Mouse (Mus musculus) erythroblast, embryonic 14.5 days (primary cell): Measurements from ENCODE around the gene Taf8. TPM values are rescaled to one million over a fixed set of nuclear protein-coding genes. Genes with fewer than 3 reads are reported as not detected.

Experiments
- H3K27me3 ChIP-seq: 2 replicates; pipeline ENCODE4 v1.6.1; 2012; ENCODE audit warnings: inconsistent platforms; ENCODE audit not compliant: control insufficient read depth
- H3K36me3 ChIP-seq: 2 replicates; pipeline ENCODE4 v1.6.1; 2012; ENCODE audit warnings: mild to moderate bottlenecking, inconsistent platforms; ENCODE audit not compliant: control insufficient read depth
- H3K4me1 ChIP-seq: 2 replicates; pipeline ENCODE4 v1.6.1; 2012; ENCODE audit warnings: inconsistent platforms; ENCODE audit not compliant: control insufficient read depth
- H3K4me3 ChIP-seq: replicated peaks from 2 replicates; pipeline ENCODE3; 2012; ENCODE audit warnings: moderate library complexity, mild to moderate bottlenecking, inconsistent platforms
- H3K9me3 ChIP-seq: 2 replicates; pipeline ENCODE4 v1.6.1; 2012; ENCODE audit warnings: low read length, inconsistent platforms, mixed read lengths; ENCODE audit not compliant: control insufficient read depth
- GATA1 ChIP-seq: IDR thresholded peaks from 2 replicates; pipeline ENCODE4 v1.6.1; 2012; ENCODE audit warnings: low read length, inconsistent platforms, mixed read lengths
- TAL1 ChIP-seq: IDR thresholded peaks from 3 replicates; pipeline ENCODE4 v1.6.1; 2012; ENCODE audit warnings: low read length, inconsistent platforms, mixed read lengths
- polyA plus RNA-seq: library from polyadenylated mRNA; stranded (reverse); fragments of >175 nt; gene quantifications from 2 replicates; pipeline ENCODE4 v1.2.3, GENCODE M21; 2012

Gene Taf8
- polyA plus RNA-seq, 1 experiment, result 4.3 TPM

DNA sequence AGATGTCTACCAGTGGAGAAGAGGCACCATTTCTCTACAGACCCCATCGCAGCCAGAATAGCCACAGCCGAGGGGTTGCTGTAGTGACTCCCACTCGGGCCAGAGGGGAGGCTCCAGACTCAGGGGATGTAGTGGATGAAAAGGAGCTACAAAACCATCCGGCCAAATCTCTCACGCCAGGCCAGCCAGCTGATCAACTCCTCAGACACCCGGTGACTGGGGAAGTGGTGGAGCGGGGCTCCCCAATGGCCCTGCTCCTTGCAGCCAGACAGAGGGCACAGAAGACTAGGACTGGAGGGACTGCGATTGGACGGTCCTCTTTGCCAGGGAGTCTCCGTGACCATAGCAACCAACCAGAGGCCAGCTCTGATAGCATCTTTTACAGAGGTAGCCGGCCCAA lies 34.4 kb downstream of the Taf8 start:
- Histone ChIP-seq H3K9me3 (no peaks in the 10 kb centered on the region), H3K4me3 (no peak overlapping the region), H3K4me1 (peaks cover 10% of the 10 kb centered on the region), H3K27me3 (peaks cover 46% of the 10 kb centered on the region), H3K36me3 (no peaks in the 10 kb centered on the region)
- TF ChIP-seq TAL1 (no peak), GATA1 (no peak)

DNA sequence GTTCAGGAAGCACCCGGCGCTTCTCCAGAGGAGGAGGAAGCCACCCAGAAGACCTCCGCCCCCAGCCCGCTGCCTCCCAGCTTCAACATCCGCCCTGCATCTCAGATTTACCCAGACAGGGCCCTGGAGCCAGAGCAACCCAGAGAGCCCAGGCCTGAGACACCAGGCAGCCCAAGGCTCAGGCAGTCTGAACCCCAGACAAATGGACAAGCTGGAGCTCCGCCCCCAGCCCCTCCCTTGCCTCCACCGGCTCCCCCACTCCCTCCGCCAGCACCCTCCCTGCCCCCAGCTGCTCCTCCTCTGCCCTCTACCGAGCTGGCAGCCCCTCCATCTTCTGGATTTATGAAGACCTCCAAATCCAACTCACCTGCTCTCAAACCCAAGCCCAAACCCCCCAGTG lies 35.8 kb downstream of the Taf8 start:
- no peak for TF ChIP-seq GATA1
- no peak for TF ChIP-seq TAL1

DNA sequence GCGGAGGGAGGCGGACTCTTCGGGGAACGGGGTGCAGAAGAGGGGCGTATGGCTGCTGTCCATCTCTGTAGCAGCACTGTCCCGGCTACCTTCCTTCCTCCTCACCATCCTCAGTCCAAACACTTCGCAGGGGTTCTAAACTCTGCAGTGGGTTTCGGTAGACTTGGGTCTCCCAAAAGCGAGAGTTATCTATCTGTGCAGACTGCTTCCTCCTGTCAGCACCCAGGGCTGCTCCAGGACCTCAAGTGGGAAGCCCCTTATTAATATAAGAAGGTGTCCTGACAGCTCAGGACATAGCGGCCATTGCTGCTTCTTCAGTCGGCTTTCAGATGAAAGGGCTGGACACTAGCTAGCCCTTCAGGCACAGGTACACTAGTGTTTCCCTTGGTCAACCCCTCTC lies 37.1 kb downstream of the Taf8 start:
- Histone ChIP-seq H3K36me3 (no peaks in the 10 kb centered on the region), H3K4me3 (no peak overlapping the region), H3K27me3 (peaks cover 33% of the 10 kb centered on the region), H3K4me1 (peaks cover 13% of the 10 kb centered on the region), H3K9me3 (no peaks in the 10 kb centered on the region)
- TF ChIP-seq TAL1 (no peak), GATA1 (no peak)

More for the DNA sequence above, 35.8 kb downstream of the Taf8 start:
- Histone ChIP-seq H3K9me3 (no peaks in the 10 kb centered on the region), H3K4me1 (peaks cover 13% of the 10 kb centered on the region), H3K4me3 (no peak overlapping the region), H3K27me3 (peaks cover 40% of the 10 kb centered on the region), H3K36me3 (no peaks in the 10 kb centered on the region)

DNA sequence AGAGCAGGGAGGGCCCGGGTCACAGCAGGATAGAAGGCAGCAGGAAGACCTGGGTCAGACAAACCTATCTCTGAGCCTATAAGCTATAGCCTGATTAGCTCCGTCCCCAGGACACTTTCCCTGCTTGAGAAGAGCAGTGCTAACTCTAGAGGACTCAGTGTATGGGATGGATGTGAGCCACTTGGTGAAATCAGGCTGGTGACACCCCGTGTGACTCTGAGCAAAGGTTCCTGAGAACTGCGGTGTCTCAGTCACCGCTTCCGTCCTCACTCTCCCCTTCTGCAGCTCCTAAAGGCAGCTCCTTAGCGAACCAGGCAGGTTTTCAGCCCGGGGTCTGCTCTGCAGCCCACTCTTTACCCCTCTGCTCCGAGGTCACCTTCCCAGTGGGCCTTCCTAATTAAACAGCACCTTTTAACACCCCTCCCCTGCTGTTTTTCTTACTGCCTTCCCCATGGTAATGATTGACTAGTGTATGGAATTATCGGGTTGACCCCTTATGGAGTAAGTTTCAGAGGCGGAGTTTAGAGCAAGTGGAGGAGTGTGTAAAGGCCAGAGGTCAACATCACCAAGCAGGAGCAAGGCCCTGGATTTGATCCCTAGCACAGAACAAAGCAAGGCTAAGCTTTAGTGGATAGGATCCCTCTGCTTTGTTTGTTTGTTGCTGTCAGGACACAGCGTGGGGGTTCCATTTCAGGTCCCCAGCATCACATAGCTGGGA lies 37.7 kb downstream of the Taf8 start:
- Histone ChIP-seq H3K9me3 (no peaks in the 10 kb centered on the region), H3K27me3 (peaks cover 29% of the 10 kb centered on the region), H3K4me1 (peaks cover 13% of the 10 kb centered on the region), H3K36me3 (no peaks in the 10 kb centered on the region), H3K4me3 (no peak overlapping the region)
- no peak for TF ChIP-seq GATA1
- no peak for TF ChIP-seq TAL1

DNA sequence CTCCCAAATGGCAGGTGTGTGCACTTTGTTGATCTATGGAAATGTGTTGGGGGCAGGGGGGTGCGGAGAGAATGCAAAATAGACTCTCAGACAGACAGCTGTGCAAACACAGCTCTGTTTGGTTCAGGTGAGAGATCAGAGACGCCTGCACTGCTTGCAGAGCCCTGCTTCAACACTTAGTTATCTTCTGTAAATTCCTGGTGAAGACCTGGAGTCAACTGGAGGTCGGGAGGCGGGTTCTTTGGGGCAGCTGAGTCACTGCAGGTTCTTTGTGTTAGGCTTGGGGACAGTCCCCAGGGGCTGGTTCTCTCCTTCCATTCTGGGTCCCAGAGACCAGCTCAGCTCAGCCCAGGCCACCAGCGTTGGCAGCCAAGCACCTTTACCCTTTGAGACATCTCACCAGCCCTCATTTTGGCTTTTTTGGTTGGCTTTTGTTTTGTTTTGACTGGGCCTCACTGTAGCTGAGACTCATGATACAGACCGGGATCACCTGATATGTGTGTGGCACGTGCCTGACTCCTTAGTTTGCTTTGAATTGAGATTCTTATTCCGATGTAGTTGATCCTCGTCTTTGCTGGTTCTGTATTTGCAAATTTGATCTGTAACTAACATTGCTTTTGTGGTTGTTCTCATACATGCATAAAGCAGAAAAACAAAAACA lies 39.2 kb downstream of the Taf8 start:
- Histone ChIP-seq H3K9me3 (no peaks in the 10 kb centered on the region), H3K4me1 (peaks cover 7% of the 10 kb centered on the region; the same call in 1 of the 2 replicates), H3K4me3 (no peak overlapping the region), H3K36me3 (no peaks in the 10 kb centered on the region), H3K27me3 (peaks cover 14% of the 10 kb centered on the region)
- no peak for TF ChIP-seq GATA1

DNA sequence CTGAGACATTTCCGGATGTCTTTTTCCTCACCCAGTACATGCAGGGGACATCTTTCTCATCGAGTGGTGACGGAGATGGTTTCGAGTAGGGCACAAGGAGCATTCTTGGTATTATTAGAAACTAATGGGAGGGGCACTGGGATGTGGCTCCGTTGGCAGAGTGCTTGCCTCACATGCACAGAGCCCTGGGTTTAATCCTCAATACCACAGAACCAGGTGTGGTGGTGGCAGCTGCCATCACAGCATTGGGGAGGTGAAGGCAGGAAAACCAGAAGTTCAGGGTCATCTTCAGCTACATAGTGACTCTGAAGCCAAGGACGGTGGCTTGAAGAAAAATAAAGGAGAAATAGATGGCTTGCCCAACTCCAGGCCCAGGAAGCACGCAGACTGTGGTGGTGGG lies 39.9 kb downstream of the Taf8 start:
- Histone ChIP-seq H3K9me3 (no peaks in the 10 kb centered on the region), H3K4me3 (no peak overlapping the region), H3K27me3 (peaks cover 7% of the 10 kb centered on the region), H3K36me3 (no peaks in the 10 kb centered on the region), H3K4me1 (peaks cover 7% of the 10 kb centered on the region; the same call in 1 of the 2 replicates)
- TF ChIP-seq TAL1 (no peak), GATA1 (no peak)

DNA sequence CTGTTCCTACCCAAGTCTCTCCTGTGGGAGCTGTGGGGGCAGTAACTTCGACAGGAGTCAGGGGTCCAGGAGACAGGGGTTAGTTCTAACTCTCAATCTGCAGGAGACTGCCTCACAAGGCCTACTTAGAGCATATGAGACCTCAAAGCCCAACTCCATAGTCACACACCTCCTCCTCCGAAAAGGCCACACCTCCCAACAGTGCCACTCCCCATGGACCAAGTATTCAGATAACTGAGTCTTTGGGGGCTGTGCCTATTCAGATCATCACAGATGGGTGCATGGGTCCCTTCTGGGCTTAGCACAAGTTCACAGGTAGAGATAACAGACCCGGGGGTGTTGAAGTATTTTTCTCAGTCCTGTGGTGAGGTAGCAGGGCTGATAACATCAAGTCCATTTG lies 40.4 kb downstream of the Taf8 start:
- no peaks in the 10 kb centered on the region for H3K9me3 ChIP-seq
- H3K4me1 ChIP-seq, result peaks cover 9% of the 10 kb centered on the region; the same call in 1 of the 2 replicates
- TF ChIP-seq GATA1 (no peak), TAL1 (no peak)
- H3K4me3 ChIP-seq, result no peak overlapping the region
- no peaks in the 10 kb centered on the region for H3K36me3 ChIP-seq
- peaks cover 2% of the 10 kb centered on the region; the same call in 1 of the 2 replicates for H3K27me3 ChIP-seq

DNA sequence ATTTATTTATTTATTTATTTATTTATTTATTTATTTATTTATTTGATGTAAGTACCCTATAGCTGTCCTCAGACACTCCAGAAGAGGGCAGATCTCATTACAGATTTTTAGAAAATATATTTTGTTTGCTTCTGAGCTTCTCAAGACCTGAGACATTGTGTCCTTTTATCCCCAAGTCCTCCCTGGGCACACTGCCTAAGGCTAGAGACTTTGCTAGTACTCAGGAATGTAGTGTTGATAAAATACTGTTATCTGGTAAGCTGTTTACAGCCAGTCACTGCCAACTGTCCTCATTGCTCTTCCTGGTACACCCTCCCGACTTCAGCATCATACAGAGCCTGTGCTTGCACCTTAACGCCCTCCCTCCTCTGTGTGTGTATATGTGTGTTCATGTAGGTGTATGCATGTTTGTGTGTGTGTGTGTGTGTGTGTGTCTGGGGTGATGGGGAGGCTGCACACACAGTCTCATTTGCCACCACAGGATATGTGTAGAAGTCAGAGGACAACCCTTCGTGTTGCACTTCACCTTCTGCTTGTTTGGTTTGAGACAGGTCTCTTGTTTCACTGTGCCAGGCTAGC lies 42.7 kb downstream of the Taf8 start:
- Histone ChIP-seq H3K9me3 (no peaks in the 10 kb centered on the region), H3K36me3 (no peaks in the 10 kb centered on the region), H3K4me3 (no peak overlapping the region), H3K27me3 (no peaks in the 10 kb centered on the region), H3K4me1 (peaks cover 14% of the 10 kb centered on the region; the same call in 1 of the 2 replicates)
- TF ChIP-seq TAL1, result no peak
- TF ChIP-seq GATA1, result no peak

DNA sequence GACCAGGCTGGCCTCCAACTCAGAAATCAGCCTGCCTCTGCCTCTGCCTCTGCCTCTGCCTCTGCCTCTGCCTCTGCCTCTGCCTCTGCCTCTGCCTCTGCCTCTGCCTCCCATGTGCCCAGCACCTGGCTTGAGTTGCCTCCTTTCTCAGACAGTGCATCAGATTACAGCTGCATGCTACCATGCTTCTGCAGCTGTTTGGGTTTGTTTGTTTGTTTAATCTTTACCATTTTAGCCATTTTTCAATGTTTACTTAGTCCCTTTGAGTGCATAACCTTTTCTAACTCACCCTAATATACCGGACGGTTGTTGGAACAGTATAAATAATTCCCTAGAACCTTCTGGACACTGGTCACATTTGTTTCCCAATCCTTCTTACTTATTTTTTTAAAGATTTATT lies 43.2 kb downstream of the Taf8 start:
- H3K9me3 ChIP-seq, result no peaks in the 10 kb centered on the region
- peaks cover 14% of the 10 kb centered on the region; the same call in 1 of the 2 replicates for H3K4me1 ChIP-seq
- no peaks in the 10 kb centered on the region for H3K36me3 ChIP-seq
- TF ChIP-seq GATA1, result no peak
- TF ChIP-seq TAL1, result no peak
- no peak overlapping the region for H3K4me3 ChIP-seq
- H3K27me3 ChIP-seq, result no peaks in the 10 kb centered on the region
